Mouse (Mus musculus): ENCODE measurements around the gene Fchsd2.

Gene Fchsd2

GRCm38 (mm10) chr7:101092618-101093017, at the start of gene Fchsd2:
Gene Fchsd2 (plus strand): TSS chr7:101092863.
- DNase-seq, result peak; percentile 27 to 43

- peak in 1 of 2 experiments; percentile 24 for DNase-seq
Measured at GRCm38 (mm10) chr7:101043846-101044541, 48.7 kb upstream of the Fchsd2 start.

GRCm38 (mm10) chr7:101048247-101048646, 44.4 kb upstream of the Fchsd2 start:
- DNase-seq, result no peak

- peak; percentile 67 to 91 for DNase-seq
Measured at GRCm38 (mm10) chr7:101049326-101050087, 43.2 kb upstream of the Fchsd2 start.

- peak; percentile 47 for DNase-seq
Measured at GRCm38 (mm10) chr7:101050724-101051550, 41.7 kb upstream of the Fchsd2 start.

- DNase-seq, result peak; percentile 73 to 80
Measured at GRCm38 (mm10) chr7:101051551-101052221, 41.0 kb upstream of the Fchsd2 start.

- DNase-seq, result no peak
Measured at GRCm38 (mm10) chr7:101053136-101053535, 39.5 kb upstream of the Fchsd2 start.

- DNase-seq, result no peak
Measured at GRCm38 (mm10) chr7:101057309-101057708, 35.4 kb upstream of the Fchsd2 start.

GRCm38 (mm10) chr7:101059188-101059587, 33.5 kb upstream of the Fchsd2 start:
- DNase-seq, result no peak

- peak in 1 of 2 experiments; percentile 41 for DNase-seq
Measured at GRCm38 (mm10) chr7:101060476-101060875, 32.2 kb upstream of the Fchsd2 start.

GRCm38 (mm10) chr7:101061381-101061780, 31.3 kb upstream of the Fchsd2 start:
- peak; percentile 85 to 89 for DNase-seq

- no peak for DNase-seq
Measured at GRCm38 (mm10) chr7:101062246-101062645, 30.4 kb upstream of the Fchsd2 start.

- DNase-seq, result no peak
Measured at GRCm38 (mm10) chr7:101063523-101063922, 29.1 kb upstream of the Fchsd2 start.

GRCm38 (mm10) chr7:101064697-101065688, 27.7 kb upstream of the Fchsd2 start:
- DNase-seq, result no peak

GRCm38 (mm10) chr7:101066009-101066408, 26.7 kb upstream of the Fchsd2 start:
- no peak for DNase-seq

- no peak for DNase-seq
Measured at GRCm38 (mm10) chr7:101066650-101067346, 25.9 kb upstream of the Fchsd2 start.

- DNase-seq, result no peak
Measured at GRCm38 (mm10) chr7:101067521-101067920, 25.1 kb upstream of the Fchsd2 start.

- DNase-seq, result no peak
Measured at GRCm38 (mm10) chr7:101069271-101069670, 23.4 kb upstream of the Fchsd2 start.

GRCm38 (mm10) chr7:101070406-101070805, 22.3 kb upstream of the Fchsd2 start:
- DNase-seq, result peak in 1 of 2 experiments; percentile 22

GRCm38 (mm10) chr7:101071020-101071419, 21.6 kb upstream of the Fchsd2 start:
- no peak for DNase-seq

All from lung, postnatal 4 days (tissue).